Mouse (Mus musculus) bone marrow, adult 2 months (tissue): Measurements from ENCODE around the gene Palld. TPM values are rescaled to one million over a fixed set of nuclear protein-coding genes. Genes with fewer than 3 reads are reported as not detected.

Experiments used
- H3K27ac ChIP-seq: fragments of 200-500 bp; 2 replicates; pipeline ENCODE4 v1.5.1; 2012; ENCODE audit warnings: low read depth, mild to moderate bottlenecking, control low read depth, inconsistent platforms, low read length; ENCODE audit not compliant: control insufficient read depth, poor library complexity, insufficient read depth
- H3K4me1 ChIP-seq: fragments of 200-500 bp; 2 replicates; pipeline ENCODE4 v1.6.1; 2011; ENCODE audit warnings: low read length; ENCODE audit not compliant: control insufficient read depth, insufficient read depth
- H3K4me3 ChIP-seq: fragments of 200-500 bp; replicated peaks from 2 replicates; pipeline ENCODE3; 2011; ENCODE audit warnings: mild to moderate bottlenecking, low read depth, low read length, control low read depth; ENCODE audit not compliant: control insufficient read depth
- CTCF ChIP-seq: fragments of 200-500 bp; IDR thresholded peaks from 2 replicates; pipeline ENCODE4 v1.5.1; 2011; ENCODE audit warnings: low read length, control low read depth; ENCODE audit not compliant: control insufficient read depth, insufficient read depth
- POLR2A ChIP-seq: fragments of 200-500 bp; IDR thresholded peaks from 2 replicates; pipeline ENCODE4 v1.6.1; 2011; ENCODE audit warnings: low read depth, mild to moderate bottlenecking, control low read depth, low read length, borderline replicate concordance; ENCODE audit not compliant: control insufficient read depth
- WGBS: fragments of 180-500 bp; shearing (Covaris S2); methylation state at CpG from one replicate; pipeline ENCODE4 v1.1.7; 2018; 5-methylcytosine and 5-hydroxymethylcytosine counted together
- polyA plus RNA-seq: library from polyadenylated mRNA; stranded (reverse); fragments of >200 nt; gene quantifications from 2 replicates; pipeline ENCODE4 v1.2.4, GENCODE M21; 2011; ENCODE audit warnings: low replicate concordance; ENCODE audit not compliant: missing spikeins, insufficient read depth, insufficient read length

Palld gene
- polyA plus RNA-seq, 1 experiment: 33.7 TPM

- WGBS: 79% methylated on average over 5 of the region's 5 CpGs
- no peak overlapping the region for H3K4me3 ChIP-seq
- no peak for TF ChIP-seq CTCF
- no peak for TF ChIP-seq POLR2A
- H3K27ac ChIP-seq: no peak overlapping the region
- no peaks in the 10 kb centered on the region for H3K4me1 ChIP-seq
Observed at GRCm38 (mm10) chr8:61847494-61847893, 55.0 kb downstream of the Palld start.

DNA sequence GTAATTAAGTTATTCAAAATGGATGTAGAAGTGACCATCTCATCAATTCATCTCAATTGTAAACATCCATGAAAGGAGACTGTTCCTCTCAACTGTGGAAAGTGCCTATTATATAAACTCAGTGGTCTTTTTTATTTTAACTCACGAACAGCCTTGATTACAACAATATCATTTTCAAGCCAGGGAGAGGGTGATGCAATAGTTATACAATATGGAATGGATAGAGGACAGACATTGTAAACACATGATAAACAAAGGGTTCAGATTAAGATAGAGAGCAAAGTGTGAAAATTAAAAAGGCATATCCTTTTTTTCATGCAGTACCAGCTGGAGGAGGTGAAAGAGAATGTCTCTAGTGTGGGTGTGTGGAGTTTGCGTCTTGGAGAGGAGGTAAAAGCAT is 57.5 kb downstream of the Palld start:
- 84% methylated on average over 2 of the region's 2 CpGs for WGBS
- no peak for TF ChIP-seq CTCF
- no peak for TF ChIP-seq POLR2A
- Histone ChIP-seq H3K27ac (no peak overlapping the region), H3K4me3 (no peak overlapping the region), H3K4me1 (no peaks in the 10 kb centered on the region)

- no peak for TF ChIP-seq POLR2A
- no peak for TF ChIP-seq CTCF
- WGBS: 85% methylated on average over 4 of the region's 4 CpGs
Observed at GRCm38 (mm10) chr8:61844575-61844974, 57.9 kb downstream of the Palld start.

DNA sequence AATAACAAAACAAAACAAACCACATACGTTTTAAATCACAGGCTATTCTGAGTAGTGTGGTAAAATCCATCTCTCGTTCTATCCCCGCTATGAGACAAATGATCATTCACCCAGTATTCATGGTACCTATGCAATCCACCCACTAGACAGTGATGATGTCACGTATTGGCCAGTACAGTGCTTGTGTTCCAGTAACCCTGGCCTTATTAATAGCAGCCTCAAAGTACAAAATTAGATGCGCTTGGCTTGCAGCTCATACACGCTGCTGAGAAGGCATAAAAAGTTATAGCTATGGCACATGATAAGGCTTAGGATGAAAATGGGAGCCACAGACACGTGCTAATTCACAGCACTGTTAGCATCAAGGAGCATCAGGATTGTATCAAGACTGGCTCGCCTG is 58.7 kb downstream of the Palld start:
- TF ChIP-seq POLR2A: no peak
- no peak overlapping the region for H3K27ac ChIP-seq
- H3K4me3 ChIP-seq: no peak overlapping the region
- no peaks in the 10 kb centered on the region for H3K4me1 ChIP-seq
- 83% methylated on average over 8 of the region's 8 CpGs for WGBS

More at GRCm38 (mm10) chr8:61844575-61844974, 57.9 kb downstream of the Palld start:
- H3K4me3 ChIP-seq: no peak overlapping the region
- H3K27ac ChIP-seq: no peak overlapping the region
- H3K4me1 ChIP-seq: no peaks in the 10 kb centered on the region

DNA sequence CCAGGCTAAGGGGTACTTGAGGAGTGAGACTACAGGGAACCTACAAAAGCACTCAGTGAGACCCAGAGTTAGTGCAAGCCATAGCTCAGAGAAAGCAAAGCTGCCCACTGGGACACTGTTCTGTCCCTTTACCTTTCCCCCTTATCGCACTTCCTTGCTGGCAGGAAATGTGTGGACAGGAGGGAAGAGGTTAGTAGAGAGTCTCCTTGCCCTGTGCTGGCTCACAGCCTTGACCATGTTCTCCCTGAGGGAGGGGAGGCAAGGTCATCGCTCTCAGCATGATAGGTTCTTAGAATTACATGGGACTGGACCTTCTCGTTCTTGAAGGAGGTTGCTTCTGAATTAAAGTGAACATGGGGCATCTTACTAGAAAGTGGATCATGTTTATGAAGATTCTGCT is 69.3 kb downstream of the Palld start:
- TF ChIP-seq POLR2A (no peak), CTCF (no peak)
- H3K4me1 ChIP-seq: no peaks in the 10 kb centered on the region
- 73% methylated on average over 3 of the region's 3 CpGs for WGBS
- no peak overlapping the region for H3K4me3 ChIP-seq
- H3K27ac ChIP-seq: no peak overlapping the region

- no peaks in the 10 kb centered on the region for H3K4me1 ChIP-seq
- WGBS: 81% methylated on average over 4 of the region's 4 CpGs
- no peak overlapping the region for H3K4me3 ChIP-seq
- TF ChIP-seq CTCF (no peak), POLR2A (no peak)
- no peak overlapping the region for H3K27ac ChIP-seq
Observed at GRCm38 (mm10) chr8:61831944-61832343, 70.5 kb downstream of the Palld start.

- no peaks in the 10 kb centered on the region for H3K4me1 ChIP-seq
- TF ChIP-seq CTCF (no peak), POLR2A (no peak)
- 71% methylated on average over 6 of the region's 6 CpGs for WGBS
Observed at GRCm38 (mm10) chr8:61830821-61831220, 71.7 kb downstream of the Palld start.

GRCm38 (mm10) chr8:61824563-61824962 is 77.9 kb downstream of the Palld start:
- WGBS: 56% methylated on average over 3 of the region's 3 CpGs
- Histone ChIP-seq H3K4me1 (no peaks in the 10 kb centered on the region), H3K27ac (no peak overlapping the region), H3K4me3 (no peak overlapping the region)
- no peak for TF ChIP-seq CTCF
- no peak for TF ChIP-seq POLR2A

More at GRCm38 (mm10) chr8:61830821-61831220, 71.7 kb downstream of the Palld start:
- Histone ChIP-seq H3K4me3 (no peak overlapping the region), H3K27ac (no peak overlapping the region)

- WGBS: 74% methylated on average over 5 of the region's 5 CpGs
- no peak overlapping the region for H3K4me3 ChIP-seq
- TF ChIP-seq CTCF: no peak
- no peak for TF ChIP-seq POLR2A
- no peak overlapping the region for H3K27ac ChIP-seq
- no peaks in the 10 kb centered on the region for H3K4me1 ChIP-seq
Observed at GRCm38 (mm10) chr8:61823157-61823556, 79.3 kb downstream of the Palld start.
